Mouse (Mus musculus) limb, embryonic 13.5 days (tissue): ENCODE results near the gene Defb22. TPM values are rescaled to one million over a fixed set of nuclear protein-coding genes. Genes with fewer than 3 reads are reported as not detected.
A peak's percentile ranks its signal among the peaks of the same experiment; 100 is the strongest.

Experiments used
- ATAC-seq: fragments of 200-750 bp; cut with Nextera tagmentation; 2 replicates; pipeline ENCODE4 v1.8.0; 2017; ENCODE audit warnings: low read depth, moderate number of reproducible peaks, moderate TSS enrichment; ENCODE audit not compliant: low FRiP score
- H3K27ac ChIP-seq: fragments of 300-500 bp; sonication (generic); 2 replicates; pipeline ENCODE4 v1.5.1; 2015; ENCODE audit warnings: inconsistent platforms, mild to moderate bottlenecking, moderate library complexity
- H3K27me3 ChIP-seq: fragments of 300-500 bp; sonication (generic); 2 replicates; pipeline ENCODE4 v1.6.1; 2015; ENCODE audit warnings: mild to moderate bottlenecking, inconsistent platforms
- H3K36me3 ChIP-seq: fragments of 300-500 bp; sonication (generic); 2 replicates; pipeline ENCODE4 v1.6.1; 2015; ENCODE audit warnings: inconsistent platforms, mild to moderate bottlenecking, moderate library complexity
- H3K4me1 ChIP-seq: fragments of 300-500 bp; sonication (generic); 2 replicates; pipeline ENCODE4 v1.6.1; 2015; ENCODE audit warnings: inconsistent platforms
- H3K4me2 ChIP-seq: fragments of 300-500 bp; sonication (generic); replicated peaks from 2 replicates; pipeline ENCODE4 v1.6.1; 2015; ENCODE audit warnings: inconsistent platforms, mild to moderate bottlenecking, moderate library complexity
- H3K4me3 ChIP-seq: fragments of 300-500 bp; sonication (generic); 2 replicates; pipeline ENCODE4 v1.5.1; 2015; ENCODE audit warnings: moderate library complexity, mild to moderate bottlenecking, inconsistent platforms
- H3K9ac ChIP-seq: fragments of 300-500 bp; sonication (generic); 2 replicates; pipeline ENCODE4 v1.6.1; 2015; ENCODE audit warnings: mild to moderate bottlenecking, inconsistent platforms
- H3K9me3 ChIP-seq: fragments of 300-500 bp; sonication (generic); 2 replicates; pipeline ENCODE4 v1.6.1; 2016; ENCODE audit warnings: inconsistent platforms
- WGBS: fragments of 180-500 bp; shearing (Covaris S2); methylation state at CpG from one replicate; pipeline ENCODE4 v1.1.7; 2015; 5-methylcytosine and 5-hydroxymethylcytosine counted together
- polyA plus RNA-seq: library from polyadenylated mRNA; unstranded; fragments of >200 nt; fragmentation: Nextera tagmentation; extraction: Ambion mirVana; gene quantifications from 2 replicates; pipeline ENCODE4 v1.2.1, GENCODE M21; 2015

Gene Defb22
- polyA plus RNA-seq, 1 experiment from 2014 or later, result not detected

DNA sequence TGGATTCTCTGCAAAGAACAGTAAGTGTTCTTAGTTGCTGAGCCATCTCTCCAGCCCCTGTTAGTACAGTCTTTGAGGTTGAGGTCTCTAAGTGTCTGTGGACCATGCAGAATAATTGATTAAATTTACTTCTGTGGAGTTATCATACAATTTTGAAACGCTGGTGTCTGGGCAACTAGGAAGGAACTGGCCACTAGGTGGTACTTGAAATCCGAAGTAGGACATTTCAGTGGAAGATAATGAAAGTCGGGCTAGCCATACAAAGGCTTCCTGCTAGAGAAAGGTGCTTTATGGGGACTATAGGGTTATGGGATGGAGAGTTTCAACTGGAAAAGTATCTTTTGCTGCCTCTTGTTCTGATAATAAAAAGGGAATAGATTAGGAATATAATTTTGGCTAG, 17.5 kb downstream of the Defb22 start:
- H3K9ac ChIP-seq, result no peak overlapping the region
- WGBS, result 34% methylated on average over 3 of the region's 3 CpGs
- no peak overlapping the region for H3K27ac ChIP-seq
- peaks cover 11% of the 10 kb centered on the region for H3K27me3 ChIP-seq
- ATAC-seq, result no peak
- H3K4me1 ChIP-seq, result no peaks in the 10 kb centered on the region
- H3K4me3 ChIP-seq, result no peak overlapping the region
- H3K36me3 ChIP-seq, result no peaks in the 10 kb centered on the region
- no peaks in the 10 kb centered on the region for H3K9me3 ChIP-seq
- no peak overlapping the region for H3K4me2 ChIP-seq

DNA sequence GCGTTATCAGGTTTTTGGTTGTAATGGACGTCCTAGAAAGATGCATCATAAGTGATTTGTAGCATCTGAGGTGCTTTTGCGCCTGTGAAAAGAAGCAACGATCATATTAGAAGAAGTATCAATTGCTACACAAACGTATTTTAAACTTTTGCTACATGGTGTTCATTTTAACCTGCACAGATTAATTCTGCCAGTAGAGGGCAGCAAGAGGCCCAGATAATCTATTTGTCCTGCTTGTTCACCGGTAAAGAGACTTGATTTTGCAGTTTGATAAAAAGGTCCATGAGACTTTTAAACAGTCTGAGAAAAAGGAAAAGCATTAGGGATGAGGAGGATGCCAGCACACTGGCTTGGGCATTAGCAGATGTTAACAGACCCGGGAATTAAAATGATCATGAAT, 19.0 kb downstream of the Defb22 start:
- H3K9me3 ChIP-seq, result no peaks in the 10 kb centered on the region
- WGBS, result 32% methylated on average over 7 of the region's 7 CpGs
- no peaks in the 10 kb centered on the region for H3K36me3 ChIP-seq
- no peak overlapping the region for H3K4me3 ChIP-seq
- H3K9ac ChIP-seq, result no peak overlapping the region
- no peak for ATAC-seq
- H3K4me2 ChIP-seq, result no peak overlapping the region
- H3K27me3 ChIP-seq, result peaks cover 11% of the 10 kb centered on the region
- no peaks in the 10 kb centered on the region for H3K4me1 ChIP-seq
- no peak overlapping the region for H3K27ac ChIP-seq

DNA sequence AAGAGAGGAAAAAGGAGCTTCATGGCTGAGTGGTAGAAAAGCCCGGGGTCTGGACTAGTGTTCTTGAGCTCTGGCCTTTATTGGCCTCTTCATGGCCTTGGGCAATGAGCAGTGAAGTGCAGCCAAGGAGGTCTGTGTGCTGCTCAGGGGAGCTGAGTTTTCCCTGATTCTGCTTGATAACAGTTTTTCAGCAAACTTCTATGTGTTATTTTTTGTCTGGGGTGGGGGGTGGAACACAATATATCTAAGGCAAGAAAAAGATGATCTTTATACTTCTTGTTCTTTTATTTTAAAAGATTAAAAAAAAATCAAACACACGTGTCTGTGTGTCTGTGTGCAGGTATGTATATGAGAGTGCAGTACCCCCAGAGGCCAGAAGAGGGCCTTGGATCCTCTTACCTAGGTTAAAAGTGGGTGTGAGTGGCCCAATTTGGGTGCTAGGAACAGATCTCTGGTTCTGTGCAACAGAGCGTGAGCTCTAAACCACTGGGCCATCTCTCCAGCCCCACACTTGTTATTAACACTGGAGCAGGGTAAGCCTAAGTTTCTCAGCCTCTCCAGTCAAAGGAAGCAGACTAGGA, 25.3 kb downstream of the Defb22 start, which contains the start of gene Defb23:
TSS of gene Defb23 (minus strand) at position 51 of the 581 bp plus-strand sequence.
- 81% methylated on average over 3 of the region's 3 CpGs for WGBS
- Histone ChIP-seq H3K36me3 (no peaks in the 10 kb centered on the region), H3K27ac (no peak within 1 kb of the TSS), H3K4me2 (no peak within 1 kb of the TSS), H3K4me3 (no peak within 1 kb of the TSS), H3K9ac (no peak within 1 kb of the TSS), H3K27me3 (peaks cover 9% of the 10 kb centered on the region), H3K4me1 (0 out of 2 replicates have a peak, but pooled peaks cover under 1% of the 10 kb centered on the region), H3K9me3 (no peaks in the 10 kb centered on the region)
- no peak for ATAC-seq

- H3K4me2 ChIP-seq, result no peak overlapping the region
- H3K9ac ChIP-seq, result no peak overlapping the region
- H3K9me3 ChIP-seq, result no peaks in the 10 kb centered on the region
- H3K27me3 ChIP-seq, result peaks cover 10% of the 10 kb centered on the region; the same call in 1 of the 2 replicates
- no peak overlapping the region for H3K27ac ChIP-seq
- no peak overlapping the region for H3K4me3 ChIP-seq
- H3K4me1 ChIP-seq, result peaks cover 11% of the 10 kb centered on the region
- H3K36me3 ChIP-seq, result no peaks in the 10 kb centered on the region
- WGBS, result 38% methylated on average over 13 of the region's 13 CpGs
- no peak for ATAC-seq
Measured at GRCm38 (mm10) chr2:152459241-152459640, 30.7 kb downstream of the Defb22 start.

GRCm38 (mm10) chr2:152452101-152452781, 37.7 kb downstream of the Defb22 start:
- H3K36me3 ChIP-seq, result no peaks in the 10 kb centered on the region
- 78% methylated on average over 4 of the region's 4 CpGs for WGBS
- no peak overlapping the region for H3K4me3 ChIP-seq
- H3K27ac ChIP-seq, result no peak overlapping the region
- H3K9ac ChIP-seq, result no peak overlapping the region
- no peaks in the 10 kb centered on the region for H3K27me3 ChIP-seq
- H3K4me1 ChIP-seq, result 0 out of 2 replicates have a peak, but pooled peaks cover 4% of the 10 kb centered on the region
- ATAC-seq, result peak; percentile 57
- H3K9me3 ChIP-seq, result no peaks in the 10 kb centered on the region
- no peak overlapping the region for H3K4me2 ChIP-seq

- H3K27me3 ChIP-seq, result no peaks in the 10 kb centered on the region
- ATAC-seq, result no peak
- no peak overlapping the region for H3K4me2 ChIP-seq
- H3K36me3 ChIP-seq, result no peaks in the 10 kb centered on the region
- H3K4me3 ChIP-seq, result no peak overlapping the region
- 0 out of 2 replicates have a peak, but pooled peaks cover 4% of the 10 kb centered on the region for H3K4me1 ChIP-seq
- no peaks in the 10 kb centered on the region for H3K9me3 ChIP-seq
- no peak overlapping the region for H3K9ac ChIP-seq
- no peak overlapping the region for H3K27ac ChIP-seq
- WGBS, result 6% methylated on average over 5 of the region's 5 CpGs
Measured at GRCm38 (mm10) chr2:152450241-152450640, 39.7 kb downstream of the Defb22 start.

DNA sequence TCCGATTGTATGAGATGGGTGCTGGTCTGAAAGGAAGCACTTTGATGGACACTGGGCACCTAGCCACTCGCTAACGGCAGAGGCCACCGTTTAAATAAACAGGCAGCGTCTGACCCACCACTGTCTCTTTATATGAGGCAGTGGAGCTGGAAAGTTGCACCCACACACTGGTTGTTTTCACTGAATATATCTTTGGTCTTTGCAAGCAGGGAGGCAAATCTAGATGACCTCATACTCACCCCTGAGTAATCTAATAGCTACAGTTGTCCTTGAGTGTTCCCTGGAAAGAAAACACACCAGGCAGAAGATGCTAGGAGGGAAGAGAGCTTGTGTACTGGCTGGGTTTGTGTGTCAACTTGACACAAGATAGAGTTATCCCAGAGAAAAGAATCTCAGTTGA, 42.5 kb downstream of the Defb22 start:
- Histone ChIP-seq H3K4me3 (no peak overlapping the region), H3K4me1 (no peaks in the 10 kb centered on the region), H3K9ac (no peak overlapping the region), H3K9me3 (no peaks in the 10 kb centered on the region), H3K4me2 (no peak overlapping the region), H3K27me3 (no peaks in the 10 kb centered on the region), H3K27ac (no peak overlapping the region), H3K36me3 (no peaks in the 10 kb centered on the region)
- 58% methylated on average over 5 of the region's 5 CpGs for WGBS
- no peak for ATAC-seq

DNA sequence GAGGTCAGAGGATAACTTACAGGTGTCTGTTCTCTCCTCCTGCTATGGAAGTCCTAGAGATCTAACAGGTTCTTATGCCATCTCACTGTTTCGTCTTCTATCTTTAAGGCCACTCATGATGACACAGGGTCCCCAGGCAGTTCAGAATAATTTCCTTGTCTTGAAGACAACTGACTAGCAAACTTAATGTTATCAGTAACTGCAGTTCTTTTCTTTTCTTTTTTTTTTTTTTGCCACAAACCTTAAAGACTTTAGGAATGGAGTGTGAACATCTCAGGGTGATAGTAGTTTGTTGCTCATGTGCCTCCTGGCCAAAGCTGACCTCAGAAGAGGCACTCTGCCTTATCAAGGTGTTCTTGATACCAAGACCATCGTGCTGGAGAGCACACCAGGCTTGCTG, 43.3 kb downstream of the Defb22 start:
- Histone ChIP-seq H3K4me2 (no peak overlapping the region), H3K27ac (no peak overlapping the region), H3K9ac (no peak overlapping the region), H3K27me3 (no peaks in the 10 kb centered on the region), H3K4me1 (no peaks in the 10 kb centered on the region), H3K9me3 (no peaks in the 10 kb centered on the region), H3K4me3 (no peak overlapping the region), H3K36me3 (no peaks in the 10 kb centered on the region)
- 72% methylated on average over 2 of the region's 2 CpGs for whole genome bisulfite sequencing
- ATAC-seq, result no peak

GRCm38 (mm10) chr2:152443281-152443680, 46.7 kb downstream of the Defb22 start:
- H3K9ac ChIP-seq, result no peak overlapping the region
- no peak overlapping the region for H3K4me2 ChIP-seq
- H3K4me1 ChIP-seq, result no peaks in the 10 kb centered on the region
- 89% methylated on average over 8 of the region's 8 CpGs for WGBS
- no peak overlapping the region for H3K27ac ChIP-seq
- no peak for ATAC-seq
- no peaks in the 10 kb centered on the region for H3K27me3 ChIP-seq
- H3K4me3 ChIP-seq, result no peak overlapping the region
- no peaks in the 10 kb centered on the region for H3K9me3 ChIP-seq
- H3K36me3 ChIP-seq, result no peaks in the 10 kb centered on the region

DNA sequence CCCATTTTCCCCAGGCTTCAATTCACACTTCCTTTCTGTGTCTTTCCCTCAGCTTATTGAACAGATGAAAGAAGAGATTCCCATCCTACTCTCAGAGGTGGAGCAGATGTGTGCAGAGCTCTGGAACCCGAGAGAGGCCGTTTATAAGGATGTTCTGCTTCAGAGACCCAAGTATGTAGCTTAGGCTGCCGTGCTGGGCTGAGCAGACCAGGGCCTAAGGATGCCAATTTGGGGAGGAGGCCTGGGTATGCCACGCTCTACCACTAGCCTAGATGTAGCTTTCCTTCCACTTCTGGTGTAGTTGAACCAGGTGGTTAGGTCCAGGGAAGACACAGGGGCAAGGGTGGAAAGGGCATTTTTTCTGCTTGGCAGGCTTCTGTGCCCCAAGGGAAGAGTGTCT, 47.6 kb downstream of the Defb22 start:
- Histone ChIP-seq H3K27me3 (no peaks in the 10 kb centered on the region), H3K4me3 (no peak overlapping the region)
- 72% methylated on average over 4 of the region's 4 CpGs for WGBS

GRCm38 (mm10) chr2:152439833-152440232, 50.1 kb downstream of the Defb22 start:
- Histone ChIP-seq H3K9me3 (no peaks in the 10 kb centered on the region), H3K9ac (no peak overlapping the region), H3K27ac (no peak overlapping the region), H3K4me1 (0 out of 2 replicates have a peak, but pooled peaks cover 4% of the 10 kb centered on the region), H3K4me2 (no peak overlapping the region), H3K27me3 (no peaks in the 10 kb centered on the region), H3K4me3 (no peak overlapping the region), H3K36me3 (no peaks in the 10 kb centered on the region)
- 76% methylated on average over 2 of the region's 2 CpGs for WGBS
- ATAC-seq, result no peak

More for the DNA sequence above, 47.6 kb downstream of the Defb22 start:
- no peak overlapping the region for H3K27ac ChIP-seq
- no peaks in the 10 kb centered on the region for H3K9me3 ChIP-seq
- ATAC-seq, result no peak
- no peak overlapping the region for H3K4me2 ChIP-seq
- H3K9ac ChIP-seq, result no peak overlapping the region
- 0 out of 2 replicates have a peak, but pooled peaks cover under 1% of the 10 kb centered on the region for H3K4me1 ChIP-seq
- H3K36me3 ChIP-seq, result no peaks in the 10 kb centered on the region

GRCm38 (mm10) chr2:152438963-152439362, 51.0 kb downstream of the Defb22 start:
- no peaks in the 10 kb centered on the region for H3K9me3 ChIP-seq
- H3K36me3 ChIP-seq, result no peaks in the 10 kb centered on the region
- no peak overlapping the region for H3K27ac ChIP-seq
- WGBS, result 65% methylated on average over 1 of the region's 1 CpGs
- no peaks in the 10 kb centered on the region for H3K27me3 ChIP-seq
- no peak for ATAC-seq
- no peak overlapping the region for H3K9ac ChIP-seq
- H3K4me3 ChIP-seq, result no peak overlapping the region
- no peak overlapping the region for H3K4me2 ChIP-seq
- 0 out of 2 replicates have a peak, but pooled peaks cover 4% of the 10 kb centered on the region for H3K4me1 ChIP-seq
